22 mouse cellular contexts compared by ENCODE assay signal in genomic region chr7:89429326-89429725, GRCm38 (mm10). TPM values are rescaled to one million over a fixed set of nuclear protein-coding genes. Genes with fewer than 3 reads are reported as not detected.
A peak's percentile ranks its signal among the peaks of the same experiment; 100 is the strongest.
DNase-seq lines count a peak whose midpoint lies in the region; ATAC-seq and TF ChIP-seq lines count a peak whose summit lies in the region.
"Had no signal": no experiment of that assay in that cellular context is flagged by ENCODE, and none has a peak within 500 bp of the region (broad histone marks: within the 10 kb centered on the region; RNA-seq: fewer than 3 reads in every experiment).

No protein-coding gene starts in this region.

- no peak for ATAC-seq in midbrain, embryonic 16.5 days

- TF ChIP-seq CTCF in kidney, adult 2 months (conservative IDR thresholded peaks at IDR 0.05; ENCODE audit: insufficient read depth, insufficient read length, low read depth, low read length): no peak
- no peak for TF ChIP-seq CTCF in MEL (IDR thresholded peaks at IDR 0.05 in 2 of 3, conservative IDR thresholded peaks at IDR 0.05 in 1 of 3; ENCODE audit: control insufficient read depth in 1 of 3, insufficient read depth in 1 of 3, low read depth in 2 of 3, low read length in 3 of 3, poor library complexity in 1 of 3, severe bottlenecking in 1 of 3)

- H3K9ac ChIP-seq in MEL (ENCODE audit: control insufficient read depth, low read depth, low read length, poor library complexity, severe bottlenecking): no peak overlapping the region
- H3K9ac ChIP-seq in midbrain, embryonic 16.5 days (ENCODE audit: low read depth, low read length): no peak overlapping the region
- H3K9ac ChIP-seq: hindbrain, embryonic 15.5 days; limb, embryonic 15.5 days; neural tube, embryonic 15.5 days; stomach, embryonic 15.5 days had no signal

- H3K4me1 ChIP-seq in kidney, adult 2 months (ENCODE audit: control insufficient read depth, insufficient read depth, low read length): peaks cover 28% of the 10 kb centered on the region
- H3K4me1 ChIP-seq in MEL (ENCODE audit: control insufficient read depth in 1 of 2, insufficient read depth in 2 of 2, low read length in 2 of 2): no peaks in the 10 kb centered on the region
- no peaks in the 10 kb centered on the region for H3K4me1 ChIP-seq in midbrain, embryonic 16.5 days (ENCODE audit: control insufficient read depth, insufficient read depth, low read length)
- H3K4me1 ChIP-seq: hindbrain, embryonic 15.5 days; megakaryocyte, embryonic 14.5 days; neural tube, embryonic 15.5 days; stomach, embryonic 15.5 days had no signal

- H3K36me3 ChIP-seq in kidney, adult 2 months (ENCODE audit: control insufficient read depth, insufficient read depth, low read length): no peaks in the 10 kb centered on the region
- H3K36me3 ChIP-seq in MEL (ENCODE audit: control insufficient read depth in 1 of 2, insufficient read depth in 2 of 2, low read length in 2 of 2): no peaks in the 10 kb centered on the region
- no peaks in the 10 kb centered on the region for H3K36me3 ChIP-seq in myocyte (ENCODE audit: control insufficient read depth, insufficient read depth)
- H3K36me3 ChIP-seq in midbrain, embryonic 16.5 days (ENCODE audit: control insufficient read depth, insufficient read depth, low read length): no peaks in the 10 kb centered on the region
- H3K36me3 ChIP-seq: embryonic facial prominence, embryonic 10.5 days; forebrain, embryonic 10.5 days; hindbrain, embryonic 15.5 days; limb, embryonic 15.5 days; neural tube, embryonic 15.5 days; stomach, embryonic 15.5 days had no signal

- H3K27me3 ChIP-seq in kidney, adult 2 months (replicated peaks; ENCODE audit: control insufficient read depth, insufficient read depth, low read length): no peaks in the 10 kb centered on the region
- peaks cover 0 to 4% of the 10 kb centered on the region in 2 experiments; a peak in 2 of 4 replicates for H3K27me3 ChIP-seq in MEL (ENCODE audit: control insufficient read depth in 1 of 2, insufficient read depth in 2 of 2, low read length in 2 of 2)
- no peaks in the 10 kb centered on the region for H3K27me3 ChIP-seq in myocyte (ENCODE audit: control insufficient read depth, insufficient read depth, insufficient read length)
- no peaks in the 10 kb centered on the region; the same call in 1 of the 2 replicates for H3K27me3 ChIP-seq in midbrain, embryonic 16.5 days (ENCODE audit: control insufficient read depth, insufficient read depth, low read depth, low read length)
- H3K27me3 ChIP-seq: hindbrain, embryonic 15.5 days; limb, embryonic 15.5 days; neural tube, embryonic 15.5 days; stomach, embryonic 15.5 days had no signal

- no peaks in the 10 kb centered on the region for H3K9me3 ChIP-seq in MEL (replicated peaks; ENCODE audit: insufficient read depth, low read length)
- no peaks in the 10 kb centered on the region for H3K9me3 ChIP-seq in midbrain, embryonic 16.5 days (replicated peaks; ENCODE audit: control insufficient read depth, low read length, poor library complexity, severe bottlenecking)
- H3K9me3 ChIP-seq: embryonic facial prominence, embryonic 10.5 days; forebrain, embryonic 10.5 days; hindbrain, embryonic 15.5 days; limb, embryonic 15.5 days; megakaryocyte, embryonic 14.5 days; neural tube, embryonic 15.5 days; stomach, embryonic 15.5 days had no signal

- peak; percentile 78 for DNase-seq in kidney, adult 2 months
- DNase-seq in kidney, postnatal 4 days: no peak
- DNase-seq in MEL (ENCODE audit: low read depth, low spot score): no peak
- peak; percentile 74 for DNase-seq in kidney, adult 9 months
- no peak for DNase-seq in layer of hippocampus, adult 9-11 months
- DNase-seq: adrenal gland, postnatal 36 days; cerebellum, adult 11 months; cerebellum, adult 9-11 months; gastrocnemius, postnatal 25 days; left cerebral cortex, postnatal 4 days; midbrain, embryonic 14.5 days; thymus, adult 18-20 months; thymus, postnatal 36 days had no signal

- no peak overlapping the region for H3K4me2 ChIP-seq in myocyte (ENCODE audit: low read depth)
- H3K4me2 ChIP-seq in midbrain, embryonic 16.5 days (ENCODE audit: low read length): no peak overlapping the region
- H3K4me2 ChIP-seq: hindbrain, embryonic 15.5 days; limb, embryonic 15.5 days; neural tube, embryonic 15.5 days; stomach, embryonic 15.5 days had no signal

- H3K79me2 ChIP-seq in MEL (ENCODE audit: control insufficient read depth, insufficient read depth, low read length, poor library complexity) (no peaks in the 10 kb centered on the region), myocyte (ENCODE audit: control insufficient read depth, insufficient read depth) (no peaks in the 10 kb centered on the region)

- TF ChIP-seq POLR2A in kidney, adult 2 months (IDR thresholded peaks at IDR 0.05; ENCODE audit: low read depth, low read length): no peak
- TF ChIP-seq POLR2A in MEL (IDR thresholded peaks at IDR 0.05; ENCODE audit: control insufficient read depth in 1 of 2, insufficient read depth in 1 of 2, low read depth in 1 of 2, low read length in 2 of 2, poor library complexity in 1 of 2): no peak
- TF ChIP-seq POLR2A in myocyte (IDR thresholded peaks at IDR 0.05; ENCODE audit: insufficient read length, low read depth): no peak

- no peak overlapping the region for H3K4me3 ChIP-seq in kidney, adult 2 months (ENCODE audit: insufficient read depth, low read depth, low read length)
- no peak overlapping the region for H3K4me3 ChIP-seq in MEL (ENCODE audit: control insufficient read depth in 1 of 2, insufficient read depth in 1 of 2, low read depth in 2 of 2, low read length in 2 of 2)
- H3K4me3 ChIP-seq in myocyte: no peak overlapping the region
- no peak overlapping the region for H3K4me3 ChIP-seq in midbrain, embryonic 16.5 days (ENCODE audit: low read depth, low read length)
- H3K4me3 ChIP-seq: embryonic facial prominence, embryonic 10.5 days; forebrain, embryonic 10.5 days; hindbrain, embryonic 15.5 days; limb, embryonic 15.5 days; megakaryocyte, embryonic 14.5 days; neural tube, embryonic 15.5 days; stomach, embryonic 15.5 days had no signal

- WGBS in kidney, adult 2 months: 31% methylated on average over 1 of the region's 1 CpGs
- WGBS in midbrain, embryonic 16.5 days: 86% methylated on average over 1 of the region's 1 CpGs

- no peak for TF ChIP-seq RAD21 in MEL (IDR thresholded peaks at IDR 0.05; ENCODE audit: low read depth, low read length)

- no peak overlapping the region for H3ac ChIP-seq in myocyte (ENCODE audit: control insufficient read depth, insufficient read length)

- peak overlapping the region; percentile 65 for H3K27ac ChIP-seq in kidney, adult 2 months (ENCODE audit: insufficient read depth, low read depth, low read length)
- no peak overlapping the region for H3K27ac ChIP-seq in MEL (ENCODE audit: control insufficient read depth, low read depth, low read length)
- no peak overlapping the region for H3K27ac ChIP-seq in midbrain, embryonic 16.5 days (ENCODE audit: low read length)
- H3K27ac ChIP-seq: embryonic facial prominence, embryonic 10.5 days; forebrain, embryonic 10.5 days; hindbrain, embryonic 15.5 days; limb, embryonic 15.5 days; neural tube, embryonic 15.5 days; stomach, embryonic 15.5 days had no signal

- no peak for TF ChIP-seq EP300 in MEL (IDR thresholded peaks at IDR 0.05; ENCODE audit: low read depth in 1 of 2, low read length in 2 of 2)

TF ChIP-seq in MEL, 35 proteins besides CTCF, POLR2A, EP300 and RAD21:
- TF ChIP-seq USF1 (IDR thresholded peaks at IDR 0.05; ENCODE audit: low read depth, low read length): peak; percentile 63
- no peak for TF ChIP-seq MXI1 (IDR thresholded peaks at IDR 0.05; ENCODE audit: low read depth, low read length)

TF ChIP-seq in myocyte, 11 proteins besides CTCF, POLR2A, EP300 and RAD21:
- TF ChIP-seq MYOD1 (IDR thresholded peaks at IDR 0.05; ENCODE audit: control insufficient read depth in 1 of 3, insufficient read length in 2 of 3, low read depth in 2 of 3): no peak
- peak; percentile 49 for TF ChIP-seq USF1 (IDR thresholded peaks at IDR 0.05; ENCODE audit: low read depth)
- TF ChIP-seq SRF (IDR thresholded peaks at IDR 0.05; ENCODE audit: control insufficient read depth, insufficient read length, low read depth): no peak
- no peak for TF ChIP-seq MYOG (IDR thresholded peaks at IDR 0.05; ENCODE audit: control insufficient read depth in 1 of 3, insufficient read depth in 1 of 3, insufficient read length in 2 of 3, low read depth in 2 of 3)
- no peak for TF ChIP-seq TCF12 (IDR thresholded peaks at IDR 0.05; ENCODE audit: insufficient read depth, poor library complexity, severe bottlenecking)

RNA-seq across cellular contexts. Expression of gene Fzd4, which starts 25.2 kb away (rescaled TPM):
- polyA plus RNA-seq in kidney, adult 2 months (2012; rRNA removed): 28.7 and 31.2 TPM in 2 replicates
- 0.08 and 0.13 TPM in 2 replicates for total RNA-seq in MEL (2012; rRNA removed)
- polyA plus RNA-seq in MEL (2012; ENCODE audit: insufficient read depth in 1 of 2, insufficient read length in 2 of 2, low read depth in 1 of 2, low replicate concordance in 2 of 2, missing spikeins in 1 of 2) (1 to 10 TPM in 1 of 2 experiments, not detected in 1; 1.1 TPM), myocyte (2012; fragmentation: generic; extraction: Trizol) (5.0 TPM)
- polyA plus RNA-seq in midbrain, embryonic 16.5 days (2015; fragmentation: Nextera tagmentation; extraction: Ambion mirVana): 1.6 and 1.7 TPM in 2 replicates

RNA-seq across cellular contexts. Expression of gene Tmem135, which starts 25.3 kb away (rescaled TPM):
- 53.6 and 100 TPM in 2 replicates for polyA plus RNA-seq in kidney, adult 2 months (2012; rRNA removed)
- 7.4 and 8.8 TPM in 2 replicates for total RNA-seq in MEL (2012; rRNA removed)
- polyA plus RNA-seq in MEL (2012; ENCODE audit: insufficient read depth in 1 of 2, insufficient read length in 2 of 2, low read depth in 1 of 2, low replicate concordance in 2 of 2, missing spikeins in 1 of 2) (10 to 100 TPM in 1 of 2 experiments, not detected in 1; 33.9 TPM), myocyte (2012; fragmentation: generic; extraction: Trizol) (13.1 TPM)
- polyA plus RNA-seq in midbrain, embryonic 16.5 days (2015; fragmentation: Nextera tagmentation; extraction: Ambion mirVana): 26.9 and 28.8 TPM in 2 replicates

Comparison
In these comparisons a context has a peak if more than half of its experiments do, and no peak if none do; other contexts are left out.
1. DNase-seq: peak in kidney, adult 2 months (single experiment) and kidney, adult 9 months (single experiment); none in kidney, postnatal 4 days (0 of 2), MEL (single experiment) and layer of hippocampus, adult 9-11 months (single experiment).